21 mouse cellular contexts compared by ENCODE assay signal in the genomic region with DNA sequence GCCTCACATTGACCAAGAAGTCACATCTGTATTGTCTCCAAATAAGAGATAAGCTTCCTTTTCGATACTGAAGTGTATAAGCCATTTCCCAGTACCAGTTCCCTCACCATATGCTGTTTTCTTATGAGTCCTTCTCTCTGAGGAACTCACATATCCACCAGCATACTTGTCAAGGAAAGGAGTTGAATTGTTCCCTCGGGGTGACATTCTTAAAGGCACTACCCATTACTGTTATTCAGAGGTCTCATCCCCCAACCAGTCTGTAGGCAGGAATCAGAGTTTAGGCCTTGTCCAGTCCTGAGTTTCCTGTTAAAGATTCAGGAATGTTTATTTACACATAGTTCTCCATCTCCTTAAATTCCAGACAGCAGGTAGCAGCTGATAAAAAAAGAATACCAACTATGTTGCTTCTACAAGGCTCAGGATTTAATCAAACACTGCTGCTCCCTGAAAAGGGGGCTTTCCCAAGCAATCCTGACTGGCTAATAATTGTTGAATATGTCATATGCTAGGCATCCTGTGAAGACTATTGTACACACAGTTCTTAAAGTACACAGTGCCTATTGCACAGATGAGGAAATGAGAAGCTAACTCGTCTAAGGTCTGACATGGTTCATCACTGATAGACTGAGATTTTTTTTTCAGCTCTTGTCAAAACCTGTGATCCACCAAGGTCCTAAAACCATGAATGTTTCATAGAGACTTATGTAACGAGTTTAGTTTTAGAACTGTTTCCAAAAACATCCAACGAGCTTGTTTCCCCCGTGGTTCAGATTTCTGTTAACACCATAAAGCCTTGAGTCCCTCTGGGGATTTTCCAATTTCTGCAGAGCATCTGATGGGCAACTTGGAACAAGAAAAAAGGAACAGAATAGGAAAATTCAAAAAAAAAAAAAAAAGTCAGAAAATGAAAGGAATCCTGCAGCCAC. TPM values are rescaled to one million over a fixed set of nuclear protein-coding genes. Genes with fewer than 3 reads are reported as not detected.
DNase-seq lines count a peak whose midpoint lies in the region; ATAC-seq and TF ChIP-seq lines count a peak whose summit lies in the region.
"Had no signal": no experiment of that assay in that cellular context is flagged by ENCODE, and none has a peak within 500 bp of the region (broad histone marks: within the 10 kb centered on the region; RNA-seq: fewer than 3 reads in every experiment).

No protein-coding gene starts in this region.

- no peaks in the 10 kb centered on the region for H3K27me3 ChIP-seq in lung, postnatal 0 days (replicated peaks; ENCODE audit: insufficient read depth, low read length)
- H3K27me3 ChIP-seq: embryonic facial prominence, embryonic 15.5 days; forebrain, embryonic 12.5 days; hindbrain, embryonic 12.5 days had no signal

- no peak overlapping the region for H3K9ac ChIP-seq in lung, postnatal 0 days (replicated peaks; ENCODE audit: low read depth)
- H3K9ac ChIP-seq: embryonic facial prominence, embryonic 15.5 days; forebrain, embryonic 12.5 days; hindbrain, embryonic 12.5 days had no signal

- 0 out of 2 replicates have a peak overlapping the region, but pooled peaks have one; percentile 11 for H3K27ac ChIP-seq in lung, postnatal 0 days (ENCODE audit: low read length)
- H3K27ac ChIP-seq: forebrain, embryonic 12.5 days; heart, adult 2 months; hindbrain, embryonic 12.5 days; midbrain, embryonic 10.5 days had no signal

- no peak overlapping the region for H3K4me2 ChIP-seq in lung, postnatal 0 days (replicated peaks; ENCODE audit: low read depth, low read length)
- H3K4me2 ChIP-seq: embryonic facial prominence, embryonic 15.5 days; forebrain, embryonic 12.5 days; hindbrain, embryonic 12.5 days; liver, embryonic 11.5 days had no signal

- 39% methylated on average over 6 of the region's 6 CpGs for WGBS in lung, postnatal 0 days

- no peak for DNase-seq in frontal cortex, postnatal 25 days (ENCODE audit: low spot score in 2 of 2)
- DNase-seq in lung, postnatal 0 days (ENCODE audit: low spot score): peak; percentile 59
- no peak for DNase-seq in lung, postnatal 14 days
- peak; percentile 64 for DNase-seq in brain, adult 2 months (ENCODE audit: low read depth, low spot score)
- no peak for DNase-seq in testis, postnatal 10 days (ENCODE audit: low spot score)
- no peak for DNase-seq in embryo, embryonic 11 days
- DNase-seq: adrenal gland, postnatal 10 days; cerebellum, adult 11 months; cerebellum, postnatal 25 days; gastrocnemius, postnatal 10 days; heart, adult 2 months; kidney, adult 8-10 months; kidney, postnatal 25 days; thymus, postnatal 25 days had no signal

- H3K4me1 ChIP-seq in lung, postnatal 0 days (ENCODE audit: insufficient read depth, low read depth, low read length): peaks cover 4% of the 10 kb centered on the region; the same call in 1 of the 2 replicates
- H3K4me1 ChIP-seq: forebrain, embryonic 12.5 days; hindbrain, embryonic 12.5 days; midbrain, embryonic 10.5 days had no signal

- H3K9me3 ChIP-seq in lung, postnatal 0 days (ENCODE audit: low read length): no peaks in the 10 kb centered on the region
- H3K9me3 ChIP-seq: embryonic facial prominence, embryonic 15.5 days; forebrain, embryonic 12.5 days; G1E; hindbrain, embryonic 12.5 days; midbrain, embryonic 10.5 days had no signal

- H3K4me3 ChIP-seq in lung, postnatal 0 days (ENCODE audit: low read depth, low read length): no peak overlapping the region
- H3K4me3 ChIP-seq: embryonic facial prominence, embryonic 15.5 days; forebrain, embryonic 12.5 days; heart, adult 2 months; hindbrain, embryonic 12.5 days; midbrain, embryonic 10.5 days had no signal

- ATAC-seq in frontal cortex, adult (ENCODE audit: low TSS enrichment): peak; percentile 70
- ATAC-seq in lung, postnatal 0 days: peak; percentile 76

- no peak for TF ChIP-seq CTCF in lung, postnatal 0 days (IDR thresholded peaks at IDR 0.05)

- peak; percentile 80 for TF ChIP-seq EP300 in lung, postnatal 0 days (IDR thresholded peaks at IDR 0.05)

- no peaks in the 10 kb centered on the region for H3K36me3 ChIP-seq in lung, postnatal 0 days (ENCODE audit: insufficient read depth, low read length)
- H3K36me3 ChIP-seq: embryonic facial prominence, embryonic 15.5 days; forebrain, embryonic 12.5 days; G1E; hindbrain, embryonic 12.5 days; midbrain, embryonic 10.5 days had no signal

RNA-seq across cellular contexts. Expression of a gene that starts 52.5 kb away (rescaled TPM):
- polyA plus RNA-seq in lung, postnatal 0 days (2015; fragmentation: Nextera tagmentation; extraction: Ambion mirVana): 35.7 and 41.4 TPM in 2 replicates

Comparison
In these comparisons a context has a peak if more than half of its experiments do, and no peak if none do; other contexts are left out.
1. DNase-seq: peak in lung, postnatal 0 days (single experiment) and brain, adult 2 months (single experiment); none in frontal cortex, postnatal 25 days (0 of 2), lung, postnatal 14 days (single experiment), testis, postnatal 10 days (single experiment) and embryo, embryonic 11 days (single experiment).